Mouse (Mus musculus) liver, embryonic 14.5 days (tissue): ENCODE results near the gene Klhdc7b.

Experiments used
- CTCF ChIP-seq: IDR thresholded peaks from 2 replicates; pipeline ENCODE4 v1.5.1; 2016; ENCODE audit warnings: antibody characterized with exemption, low read depth, control low read depth
- EP300 ChIP-seq: IDR thresholded peaks from 2 replicates; pipeline ENCODE4 v1.6.1; 2016; ENCODE audit warnings: antibody characterized with exemption, low read depth

DNA sequence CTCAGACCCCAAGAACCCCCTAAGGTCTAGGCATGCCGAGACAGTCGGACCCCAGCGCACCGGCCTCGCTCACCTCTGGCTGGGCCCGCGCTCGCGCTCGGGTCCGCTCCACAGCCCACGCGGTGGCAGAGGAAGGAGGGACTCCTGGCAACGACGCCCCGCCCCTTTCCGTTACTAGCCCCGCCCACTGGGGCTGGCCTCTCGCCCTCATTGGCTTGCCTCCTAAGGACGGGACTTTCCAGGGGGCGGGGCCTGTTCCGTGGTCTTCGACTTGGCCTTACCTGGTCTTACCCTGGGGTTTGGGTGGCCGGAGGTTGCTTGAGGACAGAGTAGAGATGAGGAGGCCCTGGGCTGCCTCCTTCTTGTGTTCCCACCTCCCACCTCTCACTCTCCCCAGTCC, 25.4 kb downstream of the Klhdc7b start, which contains the start of gene Syce3:
- TF ChIP-seq EP300 = no peak
- no peak for TF ChIP-seq CTCF
